Mouse (Mus musculus) left cerebral cortex, adult 8-10 months (tissue): Measurements from ENCODE around the gene Smarcc2. TPM values are rescaled to one million over a fixed set of nuclear protein-coding genes. Genes with fewer than 3 reads are reported as not detected.

ENCODE experiments used
- microRNA-seq, 2 experiments: library from miRNA; unstranded; fragments of <30 nt; microRNA quantifications; one replicate each; pipeline ENCODE4 v1.2.0; 2022
- total RNA-seq, 4 experiments: library from RNA; stranded (reverse); gene quantifications; 2 replicates each; pipeline ENCODE4 v1.2.4; 2022

Smarcc2 gene
- total RNA-seq, 4 experiments from 2014 or later: 262 to 275 (median 268) TPM

Small RNA genes lying within 50 kb of the gene (microRNA-seq; reads per million reads assigned to microRNA genes)
- 0 to 0.42 reads per million in 2 experiments for gene Mir6916
- 0 to 0.44 reads per million in 2 experiments for gene Mir8105

Other genes with a start within 250 kb of the Smarcc2 start
- gene Spryd4, start 247.4 kb upstream of the Smarcc2 start, total RNA-seq: 1 to 10 TPM; 8.4 to 9.4 (median 9.2) TPM
- not detected for gene Mip, start 233.4 kb upstream of the Smarcc2 start, total RNA-seq
- 1 to 10 TPM; 6.4 to 9.9 (median 7.8) TPM for gene Timeless, start 227.2 kb upstream of the Smarcc2 start, total RNA-seq
- not detected for gene Apon, start 205.2 kb upstream of the Smarcc2 start, total RNA-seq
- under 1 TPM in 1 of 4 experiments, not detected in 3; 0.30 TPM for gene Apof, start 190.6 kb upstream of the Smarcc2 start, total RNA-seq
- gene Stat2, start 188.7 kb upstream of the Smarcc2 start, total RNA-seq: 10 to 100 TPM; 26.8 to 38.6 (median 28.2) TPM
- gene Il23a, start 160.5 kb upstream of the Smarcc2 start, total RNA-seq: under 1 TPM in 1 of 4 experiments, not detected in 3; 0.36 TPM
- gene Pan2, start 155.9 kb upstream of the Smarcc2 start, total RNA-seq: 10 to 100 TPM; 14.5 to 15.5 (median 15.3) TPM
- 10 to 100 TPM; 66.6 to 76.7 (median 67.6) TPM for gene Cnpy2, start 136.8 kb upstream of the Smarcc2 start, total RNA-seq
- 100 to 1,000 TPM; 221 to 239 (median 230) TPM for gene Cs, start 121.5 kb upstream of the Smarcc2 start, total RNA-seq
- 10 to 100 TPM; 59.3 to 62.4 (median 61.5) TPM for gene Coq10a, start 90.3 kb upstream of the Smarcc2 start, total RNA-seq
- 10 to 100 TPM; 41.2 to 49.0 (median 44.8) TPM for gene Ankrd52, start 82.1 kb upstream of the Smarcc2 start, total RNA-seq
- gene Slc39a5, start 58.0 kb upstream of the Smarcc2 start, total RNA-seq: under 1 TPM in 3 of 4 experiments, not detected in 1; 0.27 to 0.61 (median 0.59) TPM
- gene Nabp2, start 47.8 kb upstream of the Smarcc2 start, total RNA-seq: 10 to 100 TPM; 90.1 to 97.4 (median 94.1) TPM
- gene Rnf41, start 47.6 kb upstream of the Smarcc2 start, total RNA-seq: 10 to 100 TPM; 72.2 to 79.3 (median 73.4) TPM
- gene Myl6, start 34.9 kb downstream of the Smarcc2 start, total RNA-seq: 100 to 1,000 TPM; 555 to 620 (median 586) TPM
- gene Myl6b, start 39.4 kb downstream of the Smarcc2 start, total RNA-seq: 10 to 100 TPM; 29.9 to 33.3 (median 32.4) TPM
- 10 to 100 TPM; 11.9 to 13.7 (median 12.8) TPM for gene Esyt1, start 66.6 kb downstream of the Smarcc2 start, total RNA-seq
- gene Zc3h10, start 88.5 kb downstream of the Smarcc2 start, total RNA-seq: 10 to 100 TPM; 11.7 to 16.1 (median 14.8) TPM
- 1,000 to 10,000 TPM; 1,345 to 1,743 (median 1,563) TPM for gene Rpl41, start 90.1 kb downstream of the Smarcc2 start, total RNA-seq
- 10 to 100 TPM; 57.5 to 60.9 (median 59.4) TPM for gene Pa2g4, start 106.7 kb downstream of the Smarcc2 start, total RNA-seq
- gene Erbb3, start 130.4 kb downstream of the Smarcc2 start, total RNA-seq: 1 to 10 TPM; 7.8 to 8.3 (median 8.2) TPM
- gene Rps26, start 167.5 kb downstream of the Smarcc2 start, total RNA-seq: 100 to 1,000 TPM; 129 to 288 (median 207) TPM
- gene Ikzf4, start 186.7 kb downstream of the Smarcc2 start, total RNA-seq: 10 to 100 TPM; 12.0 to 15.9 (median 13.8) TPM
- gene Suox, start 214.8 kb downstream of the Smarcc2 start, total RNA-seq: 10 to 100 TPM; 12.7 to 14.6 (median 14.0) TPM
- gene Rab5b, start 237.0 kb downstream of the Smarcc2 start, total RNA-seq: 100 to 1,000 TPM; 131 to 143 (median 135) TPM
- gene Pmel, start 244.9 kb downstream of the Smarcc2 start, total RNA-seq: under 1 TPM; 0.40 to 0.98 (median 0.59) TPM
- 1 to 10 TPM; 2.5 to 5.9 (median 3.8) TPM for gene Cdk2, start 245.8 kb downstream of the Smarcc2 start, total RNA-seq